Mouse (Mus musculus): ENCODE measurements around the gene Pkd1.

DNA sequence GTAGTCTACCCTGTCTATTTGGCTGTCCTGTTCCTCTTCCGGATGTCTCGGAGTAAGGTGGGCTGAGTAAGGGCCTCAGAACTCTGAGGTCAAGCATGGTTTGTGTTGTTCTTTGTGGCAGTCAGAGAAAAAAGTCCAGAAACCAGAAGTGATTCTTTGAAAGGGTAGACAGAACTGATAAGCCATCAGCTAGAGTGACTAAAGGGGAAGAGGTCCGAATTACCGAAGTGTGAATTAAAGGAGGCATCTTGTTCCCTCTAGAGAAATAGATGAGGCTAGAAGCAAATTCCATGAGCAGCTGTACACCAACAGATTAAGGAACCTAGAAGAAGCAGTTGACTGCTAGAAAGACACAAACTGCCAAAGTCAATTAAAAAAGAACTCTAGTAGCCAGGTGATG lies 36.9 kb downstream of the Pkd1 start:
- TF ChIP-seq CTCF (IDR thresholded peaks at IDR 0.05; ENCODE audit: borderline replicate concordance, insufficient read depth, low read length) (no peak), POLR2A (IDR thresholded peaks at IDR 0.05; ENCODE audit: low read depth, low read length) (no peak)
